Mouse (Mus musculus) gastrocnemius, adult 2 months (tissue): ENCODE data around the gene Ccdc62. TPM values are rescaled to one million over a fixed set of nuclear protein-coding genes. Genes with fewer than 3 reads are reported as not detected.
A peak's percentile ranks its signal among the peaks of the same experiment; 100 is the strongest.

Source experiments
- DNase-seq: peaks from one replicate; pipeline ENCODE4 v3.0.0; 2022
- H3K27ac ChIP-seq: fragments of 200-600 bp; 2 replicates; pipeline ENCODE4 v1.8.1; 2022; ENCODE audit warnings: mild to moderate bottlenecking
- H3K4me3 ChIP-seq: fragments of 200-600 bp; 2 replicates; pipeline ENCODE4 v1.8.1; 2022; ENCODE audit warnings: mild to moderate bottlenecking, moderate library complexity
- CTCF ChIP-seq: fragments of 200-600 bp; IDR thresholded peaks from 2 replicates; pipeline ENCODE4 v1.8.1; 2022; ENCODE audit warnings: antibody characterized with exemption, mild to moderate bottlenecking, moderate library complexity
- intact Hi-C: fragments of 180-260 bp; cut with DNase I; formaldehyde crosslinking; loops from one replicate; pipeline ENCODE4 v1.15.1; 2025
- microRNA-seq: library from miRNA; unstranded; fragments of <30 nt; microRNA quantifications from one replicate; pipeline ENCODE4 v1.2.0, GENCODE M21; 2021
- total RNA-seq, 2 experiments: library from RNA; stranded (reverse); gene quantifications; 2 replicates each; pipeline ENCODE4 v1.2.3; 2021

Ccdc62 gene
- total RNA-seq, 2 experiments from 2014 or later, result 0.66 to 0.73 TPM

GRCm38 (mm10) chr5:124012885-124013284 lies 82.4 kb downstream of the Ccdc62 start:
- Histone ChIP-seq H3K27ac (peak overlapping the region; percentile 79), H3K4me3 (no peak overlapping the region)
- DNase-seq, result no peak
- intact Hi-C loops, result no loop called here
- no peak for TF ChIP-seq CTCF

- Histone ChIP-seq H3K27ac (peak overlapping the region; percentile 79), H3K4me3 (no peak overlapping the region)
- intact Hi-C loops, result no loop called here
- no peak for DNase-seq
- no peak for TF ChIP-seq CTCF
Observed at GRCm38 (mm10) chr5:124013747-124014146, 83.3 kb downstream of the Ccdc62 start.

GRCm38 (mm10) chr5:124014180-124014579 lies 83.7 kb downstream of the Ccdc62 start:
- DNase-seq, result no peak
- TF ChIP-seq CTCF, result no peak
- no peak overlapping the region for H3K4me3 ChIP-seq
- H3K27ac ChIP-seq, result peak overlapping the region; percentile 79
- intact Hi-C loops, result no loop called here

- no peak for DNase-seq
- no peak for TF ChIP-seq CTCF
- peak overlapping the region; percentile 51 for H3K4me3 ChIP-seq
- peak overlapping the region; percentile 79 for H3K27ac ChIP-seq
- intact Hi-C loops, result loop anchor here (5.0 kb wide), 1 partner anchor 37 kb away; no protein-coding TSS in a partner anchor
Observed at GRCm38 (mm10) chr5:124014791-124015251, 84.3 kb downstream of the Ccdc62 start.

- TF ChIP-seq CTCF, result no peak
- DNase-seq, result peak; percentile 65
- Histone ChIP-seq H3K4me3 (no peak overlapping the region; the same call in 1 of the 2 replicates), H3K27ac (peak overlapping the region; percentile 79)
- intact Hi-C loops, result loop anchor here (5.0 kb wide), 1 partner anchor 37 kb away; no protein-coding TSS in a partner anchor
Observed at GRCm38 (mm10) chr5:124015727-124016126, 85.2 kb downstream of the Ccdc62 start.

GRCm38 (mm10) chr5:124016291-124016821 lies 85.9 kb downstream of the Ccdc62 start:
- intact Hi-C loops, result loop anchor here (5.0 kb wide), 1 partner anchor 36 kb away; no protein-coding TSS in a partner anchor
- Histone ChIP-seq H3K27ac (peak overlapping the region; percentile 79), H3K4me3 (no peak overlapping the region)
- DNase-seq, result no peak
- no peak for TF ChIP-seq CTCF

GRCm38 (mm10) chr5:124017941-124018340 lies 87.5 kb downstream of the Ccdc62 start:
- no peak for TF ChIP-seq CTCF
- peak overlapping the region; percentile 24; the same call in 1 of the 2 replicates for H3K27ac ChIP-seq

GRCm38 (mm10) chr5:124018651-124019050 lies 88.2 kb downstream of the Ccdc62 start:
- intact Hi-C loops, result loop anchor here (5.0 kb wide), 1 partner anchor 34 kb away; no protein-coding TSS in a partner anchor
- Histone ChIP-seq H3K27ac (peak overlapping the region; percentile 55; the same call in 1 of the 2 replicates), H3K4me3 (no peak overlapping the region)
- no peak for DNase-seq
- no peak for TF ChIP-seq CTCF

More at GRCm38 (mm10) chr5:124017941-124018340, 87.5 kb downstream of the Ccdc62 start:
- DNase-seq, result no peak
- H3K4me3 ChIP-seq, result no peak overlapping the region
- intact Hi-C loops, result loop anchor here (5.0 kb wide), 1 partner anchor 34 kb away; no protein-coding TSS in a partner anchor

Small RNA genes lying within 50 kb of the gene (microRNA-seq; reads per million reads assigned to microRNA genes)
- not detected for gene Mir7032

Other genes starting within 250 kb of the Ccdc62 start
- 100 to 1,000 TPM; 286 to 331 TPM for gene Clip1, start 246.1 kb upstream of the Ccdc62 start, total RNA-seq
- gene Zcchc8, start 209.6 kb upstream of the Ccdc62 start, total RNA-seq, result 10 to 100 TPM; 17.1 to 22.0 TPM
- gene Rsrc2, start 181.3 kb upstream of the Ccdc62 start, total RNA-seq, result 10 to 100 TPM; 39.4 to 41.2 TPM
- not detected for gene Kntc1, start 181.0 kb upstream of the Ccdc62 start, total RNA-seq
- not detected for gene Hcar2, start 65.2 kb upstream of the Ccdc62 start, total RNA-seq
- gene Hcar1, start 50.7 kb upstream of the Ccdc62 start, total RNA-seq, result under 1 TPM; 0.08 to 0.17 TPM
- gene Denr, start 23.5 kb upstream of the Ccdc62 start, total RNA-seq, result 10 to 100 TPM; 40.1 to 49.3 TPM
- gene Gm43518, start 3.3 kb upstream of the Ccdc62 start, total RNA-seq, result 1 to 10 TPM in 1 of 2 experiments, under 1 TPM in 1; 0.89 to 1.1 TPM
- 10 to 100 TPM in 1 of 2 experiments, 1 to 10 TPM in 1; 5.6 to 14.3 TPM for gene Hip1r, start 42.9 kb downstream of the Ccdc62 start, total RNA-seq
- 1 to 10 TPM; 4.1 to 6.2 TPM for gene Vps37b, start 101.6 kb downstream of the Ccdc62 start, total RNA-seq
- 10 to 100 TPM in 1 of 2 experiments, 1 to 10 TPM in 1; 7.1 to 11.9 TPM for gene Abcb9, start 165.1 kb downstream of the Ccdc62 start, total RNA-seq
- gene Ogfod2, start 181.6 kb downstream of the Ccdc62 start, total RNA-seq, result 10 to 100 TPM; 11.7 to 12.2 TPM
- gene Arl6ip4, start 185.4 kb downstream of the Ccdc62 start, total RNA-seq, result 10 to 100 TPM; 38.3 to 41.2 TPM